Mouse (Mus musculus) lung, embryonic 15.5 days (tissue): ENCODE measurements at regions not wholly inside any gene's neighbourhood (a gene's known extent, or its start where the extent isn't known, plus 50 kb on each side); places are given as distances from the start of the nearest gene placed in this dataset.

ENCODE experiments used
- ATAC-seq: fragments of 200-750 bp; cut with Nextera tagmentation; 2 replicates; pipeline ENCODE4 v1.8.0; 2017; ENCODE audit warnings: moderate number of reproducible peaks, borderline replicate concordance; ENCODE audit not compliant: low FRiP score, low TSS enrichment; ENCODE audit errors: extremely low read depth
- H3K27ac ChIP-seq: fragments of 300-500 bp; sonication (generic); 2 replicates; pipeline ENCODE4 v1.5.1; 2015; ENCODE audit warnings: moderate library complexity, mild to moderate bottlenecking, inconsistent platforms
- H3K27me3 ChIP-seq: fragments of 300-500 bp; sonication (generic); 2 replicates; pipeline ENCODE4 v1.6.1; 2015; ENCODE audit warnings: inconsistent platforms
- H3K36me3 ChIP-seq: fragments of 300-500 bp; sonication (generic); 2 replicates; pipeline ENCODE4 v1.6.1; 2015; ENCODE audit warnings: inconsistent platforms
- H3K4me1 ChIP-seq: fragments of 300-500 bp; sonication (generic); 2 replicates; pipeline ENCODE4 v1.6.1; 2015; ENCODE audit warnings: inconsistent platforms
- H3K4me2 ChIP-seq: fragments of 300-500 bp; sonication (generic); 2 replicates; pipeline ENCODE4 v1.6.1; 2015; ENCODE audit warnings: inconsistent platforms, mild to moderate bottlenecking, moderate library complexity
- H3K4me3 ChIP-seq: fragments of 300-500 bp; sonication (generic); 2 replicates; pipeline ENCODE4 v1.5.1; 2015; ENCODE audit warnings: mild to moderate bottlenecking, inconsistent platforms
- H3K9ac ChIP-seq: fragments of 300-500 bp; sonication (generic); 2 replicates; pipeline ENCODE4 v1.6.1; 2015; ENCODE audit warnings: inconsistent platforms
- H3K9me3 ChIP-seq: fragments of 300-500 bp; sonication (generic); 2 replicates; pipeline ENCODE4 v1.6.1; 2016; ENCODE audit warnings: inconsistent platforms
- WGBS: fragments of 180-500 bp; shearing (Covaris S2); methylation state at CpG from one replicate; pipeline ENCODE4 v1.1.7; 2015; 5-methylcytosine and 5-hydroxymethylcytosine counted together

DNA sequence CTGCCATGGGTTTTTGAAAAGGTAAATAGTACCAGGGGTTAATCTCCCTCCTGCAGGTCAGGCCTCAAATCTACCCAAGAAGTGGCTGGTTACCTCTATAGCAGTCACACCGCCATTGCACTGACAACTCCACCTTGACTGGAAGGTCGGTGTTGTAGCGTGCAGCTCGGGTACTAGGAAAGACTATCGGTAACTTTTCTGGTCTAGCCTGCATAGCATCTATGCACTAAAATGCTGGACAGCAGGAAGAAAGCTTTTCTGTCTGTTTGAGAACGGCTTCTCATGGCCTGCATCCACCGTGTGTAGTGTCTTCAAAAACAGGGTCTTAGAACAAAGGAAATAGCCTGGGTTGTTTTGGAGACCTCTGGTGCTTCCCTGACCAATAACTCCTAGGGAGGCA lies 88.8 kb downstream of the Bms1 start:
- Histone ChIP-seq H3K27ac (no peak overlapping the region), H3K4me3 (no peak overlapping the region), H3K4me2 (no peak overlapping the region), H3K9me3 (no peaks in the 10 kb centered on the region), H3K4me1 (no peaks in the 10 kb centered on the region), H3K9ac (no peak overlapping the region), H3K27me3 (no peaks in the 10 kb centered on the region), H3K36me3 (no peaks in the 10 kb centered on the region)
- WGBS = 86% methylated on average over 7 of the region's 7 CpGs
- ATAC-seq = no peak

- no peak overlapping the region for H3K9ac ChIP-seq
- no peak overlapping the region for H3K27ac ChIP-seq
- no peak for ATAC-seq
- no peak overlapping the region for H3K4me2 ChIP-seq
- no peaks in the 10 kb centered on the region for H3K27me3 ChIP-seq
- no peak overlapping the region for H3K4me3 ChIP-seq
- no peaks in the 10 kb centered on the region for H3K4me1 ChIP-seq
- no peaks in the 10 kb centered on the region for H3K36me3 ChIP-seq
- WGBS = 75% methylated on average over 6 of the region's 6 CpGs
- no peaks in the 10 kb centered on the region for H3K9me3 ChIP-seq
Measured at GRCm38 (mm10) chr6:118327458-118327857, 91.8 kb downstream of the Bms1 start.

DNA sequence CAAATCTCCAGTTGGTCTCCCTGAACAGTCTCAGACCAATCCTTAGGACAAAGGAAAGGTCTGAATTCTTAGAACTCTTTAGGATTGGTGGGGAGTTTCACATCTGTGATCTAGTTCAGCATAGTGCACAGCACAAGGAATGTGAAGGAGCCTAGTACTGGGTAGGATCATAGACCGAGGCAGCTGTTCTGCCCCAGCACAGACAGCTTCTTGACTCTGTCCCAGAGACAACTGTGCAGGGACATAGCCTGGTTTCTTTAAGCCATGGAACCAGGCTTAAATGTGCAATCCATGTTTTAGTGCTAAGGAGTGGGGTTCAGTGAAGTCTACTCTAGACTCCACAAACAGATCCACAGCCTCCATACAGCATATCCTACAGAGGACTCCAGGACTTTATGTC lies 93.6 kb downstream of the Bms1 start:
- Histone ChIP-seq H3K4me1 (no peaks in the 10 kb centered on the region), H3K9ac (no peak overlapping the region), H3K27ac (no peak overlapping the region), H3K27me3 (no peaks in the 10 kb centered on the region), H3K4me3 (no peak overlapping the region), H3K36me3 (no peaks in the 10 kb centered on the region), H3K9me3 (no peaks in the 10 kb centered on the region), H3K4me2 (no peak overlapping the region)
- no peak for ATAC-seq
- 93% methylated on average over 1 of the region's 1 CpGs for WGBS

DNA sequence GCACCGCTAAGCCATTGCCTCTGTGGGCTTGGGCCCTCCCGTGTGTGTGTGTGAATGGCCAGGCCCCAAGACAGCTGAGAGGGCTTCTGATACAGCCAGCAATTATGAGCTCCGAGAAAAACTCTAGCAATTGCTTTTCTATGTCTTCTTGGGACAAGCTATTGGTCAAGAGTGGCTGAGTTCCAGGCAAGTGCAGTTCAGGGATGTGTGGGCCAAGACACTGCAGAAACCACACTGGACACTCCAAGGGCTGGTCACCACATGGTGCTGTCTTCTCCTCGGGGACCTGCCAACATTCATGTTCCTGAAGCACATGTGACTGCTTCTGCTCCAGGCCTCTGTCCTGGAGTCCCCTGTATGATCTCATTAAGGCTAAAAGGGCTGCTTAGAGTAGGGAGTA lies 94.7 kb downstream of the Bms1 start:
- Histone ChIP-seq H3K36me3 (no peaks in the 10 kb centered on the region), H3K4me1 (no peaks in the 10 kb centered on the region), H3K9ac (no peak overlapping the region), H3K27me3 (no peaks in the 10 kb centered on the region), H3K9me3 (no peaks in the 10 kb centered on the region), H3K4me3 (no peak overlapping the region), H3K27ac (no peak overlapping the region), H3K4me2 (no peak overlapping the region)
- no peak for ATAC-seq
- 64% methylated on average over 4 of the region's 4 CpGs for WGBS

DNA sequence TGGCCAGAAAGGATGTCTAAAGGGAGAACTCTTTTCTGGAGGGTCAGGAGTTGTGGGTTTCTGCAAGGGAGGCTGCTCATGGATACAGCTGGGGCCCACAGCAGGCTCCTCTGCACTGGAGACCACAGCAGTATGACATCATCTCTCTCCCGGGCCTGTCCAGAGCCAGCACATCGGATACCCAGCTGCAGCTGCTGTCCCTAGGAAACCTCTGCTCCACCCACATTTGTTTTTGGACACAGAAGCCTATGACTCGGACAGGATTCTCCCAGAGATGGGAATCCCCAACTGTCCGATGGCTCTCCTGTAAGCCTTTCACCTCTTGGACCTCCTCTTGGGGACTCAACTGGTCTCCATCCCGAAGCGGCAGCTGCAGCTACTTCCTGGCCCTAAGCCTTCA lies 96.2 kb downstream of the Bms1 start:
- 66% methylated on average over 6 of the region's 6 CpGs for WGBS
- no peak overlapping the region for H3K4me3 ChIP-seq

DNA sequence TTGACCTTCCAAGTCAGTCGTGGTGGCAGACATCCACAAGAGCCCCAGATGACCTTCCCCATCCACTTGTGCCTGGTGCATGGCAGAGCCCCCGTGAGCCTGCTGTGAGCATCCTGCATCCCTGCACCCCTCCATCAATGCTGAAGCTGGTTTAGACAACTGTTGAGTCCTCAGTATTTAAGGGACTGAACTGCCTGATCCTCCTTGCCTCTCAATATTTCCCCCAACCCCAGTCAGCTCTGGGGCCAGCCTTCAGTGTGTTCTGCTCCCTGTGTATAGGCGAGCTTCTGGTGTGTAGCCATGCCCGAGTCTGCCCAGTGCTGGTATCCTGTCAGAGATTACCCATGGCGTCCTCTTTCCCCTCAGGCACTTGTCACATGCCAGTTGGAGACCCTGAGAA lies 96.6 kb downstream of the Bms1 start:
- WGBS = 58% methylated on average over 5 of the region's 5 CpGs
- Histone ChIP-seq H3K4me3 (no peak overlapping the region), H3K27me3 (no peaks in the 10 kb centered on the region), H3K27ac (no peak overlapping the region), H3K9ac (no peak overlapping the region), H3K4me2 (no peak overlapping the region), H3K4me1 (no peaks in the 10 kb centered on the region), H3K9me3 (no peaks in the 10 kb centered on the region), H3K36me3 (no peaks in the 10 kb centered on the region)
- ATAC-seq = no peak

More for the DNA sequence above, 96.2 kb downstream of the Bms1 start:
- H3K9ac ChIP-seq = no peak overlapping the region
- no peak for ATAC-seq
- H3K27ac ChIP-seq = no peak overlapping the region
- no peak overlapping the region for H3K4me2 ChIP-seq
- H3K4me1 ChIP-seq = no peaks in the 10 kb centered on the region
- no peaks in the 10 kb centered on the region for H3K36me3 ChIP-seq
- no peaks in the 10 kb centered on the region for H3K27me3 ChIP-seq
- no peaks in the 10 kb centered on the region for H3K9me3 ChIP-seq

DNA sequence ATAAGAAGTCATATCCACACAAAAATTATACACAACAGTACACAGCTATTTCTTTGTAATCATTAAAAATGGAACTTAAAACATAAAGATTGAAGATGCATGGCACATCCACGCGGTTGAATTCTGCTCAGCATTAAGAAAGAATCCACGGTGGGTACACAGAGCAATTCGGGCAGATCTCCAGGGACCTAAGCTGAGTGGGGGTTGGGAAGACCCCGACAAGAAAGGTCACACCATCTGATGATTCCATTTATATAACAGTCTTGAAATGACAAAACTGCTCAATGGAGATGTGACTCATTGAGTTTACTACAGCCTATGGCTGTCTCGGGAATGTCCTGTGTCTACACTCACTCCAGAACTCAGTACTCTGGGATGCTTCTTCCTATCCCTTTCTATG lies 97.2 kb downstream of the Bms1 start:
- Histone ChIP-seq H3K36me3 (no peaks in the 10 kb centered on the region), H3K4me3 (no peak overlapping the region), H3K9me3 (no peaks in the 10 kb centered on the region), H3K4me2 (no peak overlapping the region), H3K4me1 (no peaks in the 10 kb centered on the region), H3K9ac (no peak overlapping the region), H3K27me3 (no peaks in the 10 kb centered on the region), H3K27ac (no peak overlapping the region)
- 84% methylated on average over 6 of the region's 6 CpGs for WGBS
- no peak for ATAC-seq

DNA sequence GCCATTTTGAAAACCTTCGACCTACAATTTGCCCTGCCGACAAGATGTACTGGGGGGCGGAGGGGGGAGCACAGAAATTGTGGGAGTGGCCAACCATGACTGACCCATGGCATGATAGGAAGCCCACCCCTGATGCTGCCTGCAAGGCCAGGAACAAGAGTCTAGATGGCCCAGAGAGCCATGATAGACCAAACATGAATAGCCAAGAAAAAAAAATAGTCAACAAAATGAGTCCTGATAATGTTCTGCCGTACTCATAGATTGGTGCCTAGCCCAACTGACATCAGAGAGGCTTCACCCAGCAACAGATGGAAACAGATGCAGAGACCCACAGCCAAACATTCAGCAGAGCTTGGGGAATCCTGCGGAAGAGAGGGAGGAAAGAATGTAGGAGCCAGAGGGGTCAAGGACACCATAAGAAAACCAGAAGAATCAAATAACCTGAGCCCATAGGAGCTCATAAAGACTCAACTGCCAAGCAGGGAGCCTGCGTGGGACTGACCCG lies 99.2 kb downstream of the Bms1 start:
- no peaks in the 10 kb centered on the region for H3K27me3 ChIP-seq
- WGBS = 84% methylated on average over 7 of the region's 7 CpGs
- no peak overlapping the region for H3K4me3 ChIP-seq
- no peak overlapping the region for H3K27ac ChIP-seq
- ATAC-seq = no peak
- H3K4me1 ChIP-seq = no peaks in the 10 kb centered on the region
- H3K4me2 ChIP-seq = no peak overlapping the region
- no peak overlapping the region for H3K9ac ChIP-seq
- no peaks in the 10 kb centered on the region for H3K36me3 ChIP-seq
- no peaks in the 10 kb centered on the region for H3K9me3 ChIP-seq

DNA sequence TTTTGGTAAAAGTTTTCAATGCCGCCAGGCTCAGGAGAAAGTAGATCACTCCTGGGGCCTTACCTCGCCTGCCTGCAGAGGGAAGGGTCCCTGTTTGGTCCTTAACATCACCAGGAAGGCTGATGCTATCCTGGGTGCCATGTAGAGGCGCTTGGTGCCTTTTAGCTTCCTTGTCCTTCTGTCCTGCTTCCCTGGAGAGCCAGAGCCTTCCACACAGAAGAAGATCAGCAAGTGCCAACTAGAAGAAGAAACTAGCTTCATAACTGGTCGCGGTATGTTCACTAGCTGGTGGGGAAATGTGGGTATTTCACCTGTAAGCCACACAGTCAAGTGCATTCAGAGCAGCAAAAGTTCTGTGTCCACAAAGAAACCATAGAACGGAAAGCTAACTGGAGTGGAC lies 103.4 kb downstream of the Bms1 start:
- ATAC-seq = no peak
- Histone ChIP-seq H3K4me3 (no peak overlapping the region), H3K27me3 (no peaks in the 10 kb centered on the region), H3K4me1 (no peaks in the 10 kb centered on the region), H3K36me3 (no peaks in the 10 kb centered on the region), H3K9me3 (no peaks in the 10 kb centered on the region), H3K4me2 (no peak overlapping the region), H3K27ac (no peak overlapping the region), H3K9ac (no peak overlapping the region)
- WGBS = 83% methylated on average over 6 of the region's 6 CpGs

DNA sequence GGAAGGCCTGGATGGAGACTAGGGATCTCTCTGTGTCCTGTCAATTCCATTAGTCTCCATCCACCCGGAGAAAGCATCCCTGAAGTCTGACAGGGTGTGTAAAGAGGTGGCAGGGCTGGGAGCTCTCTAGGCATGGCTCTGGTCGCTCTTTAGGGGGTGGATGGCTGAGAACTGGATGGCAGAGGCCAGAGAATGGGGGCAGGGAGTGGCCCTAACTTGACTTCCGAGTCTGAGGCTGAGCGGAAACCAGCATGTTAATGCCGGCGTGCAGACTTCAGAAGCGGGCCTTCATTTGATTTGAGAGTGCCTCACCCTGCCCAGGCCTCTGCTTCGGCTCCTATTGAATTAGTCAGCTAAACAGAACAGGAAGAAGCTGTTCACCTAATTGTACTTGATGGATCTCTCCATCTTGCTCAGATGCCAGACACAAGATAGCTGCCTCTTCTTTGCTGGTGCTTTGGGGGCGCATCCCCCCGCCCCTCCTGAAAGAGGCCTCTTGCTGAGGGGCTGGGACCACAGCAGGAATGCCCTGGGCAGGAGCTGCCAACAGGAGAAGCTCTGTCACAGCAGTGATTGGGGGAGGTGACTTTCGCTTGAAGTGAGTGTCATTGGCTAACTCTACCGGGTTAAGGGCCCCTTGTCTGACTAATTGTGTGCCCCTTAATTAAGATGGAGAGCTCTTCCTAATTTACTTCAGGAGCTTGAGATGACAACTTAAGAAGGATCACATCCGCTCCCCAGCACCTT lies 104.2 kb downstream of the Bms1 start:
- Histone ChIP-seq H3K4me3 (no peak overlapping the region), H3K4me1 (no peaks in the 10 kb centered on the region), H3K9me3 (no peaks in the 10 kb centered on the region), H3K9ac (no peak overlapping the region), H3K27me3 (no peaks in the 10 kb centered on the region), H3K36me3 (no peaks in the 10 kb centered on the region), H3K27ac (no peak overlapping the region), H3K4me2 (no peak overlapping the region)
- 33% methylated on average over 13 of the region's 13 CpGs for WGBS
- no peak for ATAC-seq

GRCm38 (mm10) chr6:118311081-118311480 lies 108.2 kb downstream of the Bms1 start:
- Histone ChIP-seq H3K4me3 (no peak overlapping the region), H3K27me3 (no peaks in the 10 kb centered on the region), H3K36me3 (no peaks in the 10 kb centered on the region), H3K27ac (no peak overlapping the region), H3K9ac (no peak overlapping the region), H3K4me1 (no peaks in the 10 kb centered on the region), H3K4me2 (no peak overlapping the region), H3K9me3 (no peaks in the 10 kb centered on the region)
- no peak for ATAC-seq
- 71% methylated on average over 9 of the region's 9 CpGs for WGBS

- Histone ChIP-seq H3K4me1 (no peaks in the 10 kb centered on the region), H3K27me3 (no peaks in the 10 kb centered on the region), H3K4me2 (no peak overlapping the region), H3K27ac (no peak overlapping the region), H3K9me3 (no peaks in the 10 kb centered on the region), H3K9ac (no peak overlapping the region), H3K36me3 (no peaks in the 10 kb centered on the region), H3K4me3 (no peak overlapping the region)
- no peak for ATAC-seq
- WGBS = 64% methylated on average over 2 of the region's 2 CpGs
Measured at GRCm38 (mm10) chr6:118309923-118310322, 109.4 kb downstream of the Bms1 start.

DNA sequence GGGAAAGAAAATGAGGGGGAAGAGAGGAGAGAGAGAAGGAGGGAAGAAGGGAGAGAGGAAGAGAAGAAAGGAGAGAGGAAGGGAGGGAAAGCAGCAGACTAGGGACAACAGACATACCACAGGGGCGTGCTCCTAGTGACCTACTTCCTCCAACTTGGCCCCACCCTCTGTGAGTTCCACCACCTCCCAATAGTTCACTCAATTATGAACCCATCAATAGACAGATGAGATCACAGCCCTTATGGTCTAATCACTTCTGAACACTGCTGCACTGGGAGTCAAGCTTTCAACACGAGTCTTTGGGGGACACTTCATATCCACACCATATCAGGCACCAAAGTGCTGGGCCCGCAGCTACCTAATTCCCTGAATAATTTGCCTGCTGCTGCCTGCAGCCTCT lies 110.7 kb downstream of the Bms1 start:
- no peak overlapping the region for H3K4me2 ChIP-seq
- WGBS = 56% methylated on average over 3 of the region's 3 CpGs

More for the DNA sequence above, 110.7 kb downstream of the Bms1 start:
- Histone ChIP-seq H3K36me3 (no peaks in the 10 kb centered on the region), H3K4me3 (no peak overlapping the region), H3K27ac (no peak overlapping the region), H3K4me1 (no peaks in the 10 kb centered on the region), H3K9ac (no peak overlapping the region), H3K9me3 (no peaks in the 10 kb centered on the region), H3K27me3 (no peaks in the 10 kb centered on the region)
- no peak for ATAC-seq
